Comparison of ENCODE assay signal across 9 mouse cellular contexts in genomic region chr8:46844371-46844973, GRCm38 (mm10).
DNase-seq lines count a peak whose midpoint lies in the region; ATAC-seq and TF ChIP-seq lines count a peak whose summit lies in the region.
"Had no signal": no experiment of that assay in that cellular context is flagged by ENCODE, and none has a peak within 500 bp of the region (broad histone marks: within the 10 kb centered on the region; RNA-seq: fewer than 3 reads in every experiment).

No protein-coding gene starts in this region.

- 0 out of 2 replicates have a peak, but pooled peaks cover 2% of the 10 kb centered on the region for H3K4me1 ChIP-seq in testis, adult 2 months (ENCODE audit: control insufficient read depth, insufficient read depth, low read length)
- H3K4me1 ChIP-seq in liver, embryonic 15.5 days (replicated peaks): peaks cover 47% of the 10 kb centered on the region
- H3K4me1 ChIP-seq in midbrain, embryonic 15.5 days: no peaks in the 10 kb centered on the region
- H3K4me1 ChIP-seq: neural tube, embryonic 12.5 days had no signal

- H3K36me3 ChIP-seq in testis, adult 2 months (ENCODE audit: control insufficient read depth, insufficient read depth, low read length): no peaks in the 10 kb centered on the region
- H3K36me3 ChIP-seq in liver, embryonic 15.5 days (replicated peaks): peaks cover 34% of the 10 kb centered on the region; the same call in 1 of the 2 replicates
- H3K36me3 ChIP-seq in midbrain, embryonic 15.5 days (replicated peaks): no peaks in the 10 kb centered on the region

- peak overlapping the region; percentile 23 for H3K4me2 ChIP-seq in liver, embryonic 15.5 days
- no peak overlapping the region for H3K4me2 ChIP-seq in midbrain, embryonic 15.5 days
- H3K4me2 ChIP-seq: neural tube, embryonic 12.5 days had no signal

- peak; percentile 41; the same call in 1 of the 2 replicates for ATAC-seq in liver, embryonic 15.5 days (ENCODE audit: insufficient read depth)
- ATAC-seq in midbrain, embryonic 15.5 days (replicated peaks): no peak

- TF ChIP-seq POLR2A in testis, adult 2 months (IDR thresholded peaks at IDR 0.05; ENCODE audit: control insufficient read depth, low read depth, low read length): no peak

- no peak overlapping the region for H3K9ac ChIP-seq in liver, embryonic 15.5 days
- no peak overlapping the region for H3K9ac ChIP-seq in midbrain, embryonic 15.5 days
- H3K9ac ChIP-seq: neural tube, embryonic 12.5 days had no signal

- H3K27ac ChIP-seq in testis, adult 2 months (ENCODE audit: control insufficient read depth, insufficient read depth, low read depth, low read length): peak overlapping the region; percentile 60
- H3K27ac ChIP-seq in liver, embryonic 15.5 days (replicated peaks): peak overlapping the region; percentile 75
- H3K27ac ChIP-seq in midbrain, embryonic 15.5 days: no peak overlapping the region
- H3K27ac ChIP-seq: neural tube, embryonic 12.5 days had no signal

- 39% methylated on average over 3 of the region's 3 CpGs for WGBS in liver, embryonic 15.5 days (ENCODE audit: insufficient replicate concordance)
- 90% methylated on average over 3 of the region's 3 CpGs for WGBS in midbrain, embryonic 15.5 days

- no peaks in the 10 kb centered on the region for H3K9me3 ChIP-seq in liver, embryonic 15.5 days (replicated peaks)
- H3K9me3 ChIP-seq in midbrain, embryonic 15.5 days: no peaks in the 10 kb centered on the region
- H3K9me3 ChIP-seq: neural tube, embryonic 12.5 days had no signal

- TF ChIP-seq CTCF in testis, adult 2 months (IDR thresholded peaks at IDR 0.05; ENCODE audit: control insufficient read depth, insufficient read depth, insufficient replicate concordance, low read depth, low read length): no peak

- peak; percentile 92 for DNase-seq in heart, adult 11 months
- DNase-seq in heart, adult 8-10 months (ENCODE audit: low spot score): no peak
- DNase-seq in testis, postnatal 10 days (ENCODE audit: low spot score): no peak
- DNase-seq in thymus, postnatal 25 days: peak; percentile 33
- DNase-seq in retina, embryonic 14.5 days (ENCODE audit: low spot score): no peak

- no peak overlapping the region for H3K4me3 ChIP-seq in testis, adult 2 months (ENCODE audit: control insufficient read depth, low read depth, low read length)
- no peak overlapping the region for H3K4me3 ChIP-seq in liver, embryonic 15.5 days (replicated peaks)
- no peak overlapping the region for H3K4me3 ChIP-seq in midbrain, embryonic 15.5 days
- H3K4me3 ChIP-seq: neural tube, embryonic 12.5 days had no signal

- no peaks in the 10 kb centered on the region for H3K27me3 ChIP-seq in testis, adult 2 months (ENCODE audit: control insufficient read depth, insufficient read depth, low read length)
- H3K27me3 ChIP-seq in liver, embryonic 15.5 days: no peaks in the 10 kb centered on the region
- no peaks in the 10 kb centered on the region for H3K27me3 ChIP-seq in midbrain, embryonic 15.5 days (replicated peaks)
- H3K27me3 ChIP-seq: neural tube, embryonic 12.5 days had no signal

Comparison
In these comparisons a context has a peak if more than half of its experiments do, and no peak if none do; other contexts are left out.
1. DNase-seq: peak in heart, adult 11 months (single experiment) and thymus, postnatal 25 days (single experiment); none in heart, adult 8-10 months (single experiment), testis, postnatal 10 days (single experiment) and retina, embryonic 14.5 days (single experiment).